ENCODE assay signal across 18 mouse cellular contexts in genomic region chr12:64871103-64871502, GRCm38 (mm10).
"Had no signal": no experiment of that assay in that cellular context is flagged by ENCODE, and none has a peak within 500 bp of the region (broad histone marks: within the 10 kb centered on the region; RNA-seq: fewer than 3 reads in every experiment).

No protein-coding gene starts in this region.

- H3K4me1 ChIP-seq: lung, embryonic 15.5 days; megakaryocyte, embryonic 14.5 days; midbrain, embryonic 13.5 days; midbrain, embryonic 15.5 days; neural tube, embryonic 12.5 days had no signal

- H3K4me2 ChIP-seq: lung, embryonic 15.5 days; midbrain, embryonic 11.5 days; midbrain, embryonic 13.5 days; midbrain, embryonic 15.5 days; neural tube, embryonic 12.5 days had no signal

- H3K9ac ChIP-seq: liver, postnatal 0 days; lung, embryonic 15.5 days; midbrain, embryonic 13.5 days; midbrain, embryonic 15.5 days; neural tube, embryonic 12.5 days had no signal

- H3K4me3 ChIP-seq: lung, embryonic 15.5 days; megakaryocyte, embryonic 14.5 days; midbrain, embryonic 13.5 days; midbrain, embryonic 15.5 days; neural tube, embryonic 12.5 days had no signal

- H3K9me3 ChIP-seq: lung, embryonic 15.5 days; midbrain, embryonic 13.5 days; midbrain, embryonic 15.5 days; neural tube, embryonic 12.5 days had no signal

- H3K27me3 ChIP-seq: lung, embryonic 15.5 days; megakaryocyte, embryonic 14.5 days; midbrain, embryonic 13.5 days; midbrain, embryonic 15.5 days; neural tube, embryonic 12.5 days had no signal

- ATAC-seq: liver, postnatal 0 days; lung, postnatal 0 days; midbrain, embryonic 13.5 days; midbrain, embryonic 15.5 days had no signal

- DNase-seq: liver, postnatal 0 days; lung, adult 2 months; lung, postnatal 14 days; lung, postnatal 36 days; right cerebral cortex, postnatal 25 days; right cerebral cortex, postnatal 4 days; spleen, adult 18-20 months; thymus, adult 18-20 months; thymus, postnatal 25 days; thymus, postnatal 4 days had no signal

- H3K27ac ChIP-seq: lung, embryonic 15.5 days; macrophage; midbrain, embryonic 13.5 days; midbrain, embryonic 15.5 days; neural tube, embryonic 12.5 days had no signal

- H3K36me3 ChIP-seq: lung, embryonic 15.5 days; midbrain, embryonic 13.5 days; midbrain, embryonic 15.5 days; neural tube, embryonic 12.5 days had no signal
